Mouse (Mus musculus) lung, adult 2 months (tissue): ENCODE measurements around the gene Scnn1b.

Source experiments
- CTCF ChIP-seq: fragments of 200-500 bp; IDR thresholded peaks from 2 replicates; pipeline ENCODE4 v1.5.1; 2011; ENCODE audit warnings: mild to moderate bottlenecking, low read length, control low read depth; ENCODE audit not compliant: insufficient read depth
- POLR2A ChIP-seq: fragments of 200-500 bp; IDR thresholded peaks from 2 replicates; pipeline ENCODE4 v1.6.1; 2011; ENCODE audit warnings: low read depth, mild to moderate bottlenecking, control low read depth, low read length, borderline replicate concordance; ENCODE audit errors: extremely low read depth

GRCm38 (mm10) chr7:121941016-121941415 lies 76.2 kb downstream of the Scnn1b start:
- TF ChIP-seq CTCF = no peak
- TF ChIP-seq POLR2A = no peak
